Mouse (Mus musculus) forebrain, embryonic 13.5 days (tissue): ENCODE measurements around the gene Gpr12. TPM values are rescaled to one million over a fixed set of nuclear protein-coding genes. Genes with fewer than 3 reads are reported as not detected.
A peak's percentile ranks its signal among the peaks of the same experiment; 100 is the strongest.

Experiments used
- ATAC-seq: fragments of 200-750 bp; cut with Nextera tagmentation; 2 replicates; pipeline ENCODE4 v1.8.0; 2017
- H3K27ac ChIP-seq: fragments of 300-500 bp; sonication (generic); 2 replicates; pipeline ENCODE4 v1.5.1; 2015; ENCODE audit warnings: inconsistent platforms, mild to moderate bottlenecking, moderate library complexity
- H3K27me3 ChIP-seq: fragments of 300-500 bp; sonication (generic); 2 replicates; pipeline ENCODE4 v1.6.1; 2015; ENCODE audit warnings: mild to moderate bottlenecking, inconsistent platforms
- H3K36me3 ChIP-seq: fragments of 300-500 bp; sonication (generic); 2 replicates; pipeline ENCODE4 v1.6.1; 2015; ENCODE audit warnings: mild to moderate bottlenecking, inconsistent platforms; ENCODE audit not compliant: poor library complexity, severe bottlenecking
- H3K4me1 ChIP-seq: fragments of 300-500 bp; sonication (generic); 2 replicates; pipeline ENCODE4 v1.6.1; 2015; ENCODE audit warnings: inconsistent platforms
- H3K4me2 ChIP-seq: fragments of 300-500 bp; sonication (generic); 2 replicates; pipeline ENCODE4 v1.6.1; 2015; ENCODE audit warnings: inconsistent platforms, mild to moderate bottlenecking, moderate library complexity
- H3K4me3 ChIP-seq: fragments of 300-500 bp; sonication (generic); 2 replicates; pipeline ENCODE4 v1.5.1; 2015; ENCODE audit warnings: mild to moderate bottlenecking, inconsistent platforms
- H3K9ac ChIP-seq: fragments of 300-500 bp; sonication (generic); 2 replicates; pipeline ENCODE4 v1.6.1; 2015; ENCODE audit warnings: mild to moderate bottlenecking, inconsistent platforms
- H3K9me3 ChIP-seq: fragments of 300-500 bp; sonication (generic); replicated peaks from 2 replicates; pipeline ENCODE4 v1.6.1; 2016; ENCODE audit warnings: inconsistent platforms
- WGBS: fragments of 180-500 bp; shearing (Covaris S2); methylation state at CpG from one replicate; pipeline ENCODE4 v1.1.7; 2015; 5-methylcytosine and 5-hydroxymethylcytosine counted together
- polyA plus RNA-seq: library from polyadenylated mRNA; unstranded; fragments of >200 nt; fragmentation: Nextera tagmentation; extraction: Ambion mirVana; gene quantifications from 2 replicates; pipeline ENCODE4 v1.2.1, GENCODE M21; 2015

Gene Gpr12
- 6.0 and 6.7 TPM in 2 replicates for polyA plus RNA-seq

GRCm38 (mm10) chr5:146584478-146585306 is at the start of gene Gpr12:
Gene Gpr12, minus strand, starts transcription at chr5:146585239.
- peak; percentile 81 for ATAC-seq
- H3K36me3 ChIP-seq, result no peaks in the 10 kb centered on the region
- peak within 1 kb of the TSS; percentile 62 for H3K4me3 ChIP-seq
- no peaks in the 10 kb centered on the region for H3K9me3 ChIP-seq
- H3K9ac ChIP-seq, result peak within 1 kb of the TSS; percentile 73
- no peak within 1 kb of the TSS for H3K27ac ChIP-seq
- peaks cover 72% of the 10 kb centered on the region for H3K27me3 ChIP-seq
- H3K4me1 ChIP-seq, result peaks cover 9% of the 10 kb centered on the region
- WGBS, result under 1% methylated on average over 60 of the region's 64 CpGs
- H3K4me2 ChIP-seq, result peak within 1 kb of the TSS; percentile 95

GRCm38 (mm10) chr5:146631602-146632001 is 46.6 kb upstream of the Gpr12 start:
- Histone ChIP-seq H3K4me2 (no peak overlapping the region), H3K36me3 (no peaks in the 10 kb centered on the region), H3K9ac (no peak overlapping the region), H3K27ac (no peak overlapping the region), H3K4me3 (no peak overlapping the region), H3K9me3 (no peaks in the 10 kb centered on the region), H3K4me1 (peaks cover 9% of the 10 kb centered on the region; the same call in 1 of the 2 replicates), H3K27me3 (no peaks in the 10 kb centered on the region)
- WGBS, result 75% methylated on average over 3 of the region's 3 CpGs
- ATAC-seq, result peak; percentile 53; the same call in 1 of the 2 replicates

GRCm38 (mm10) chr5:146630961-146631360 is 45.9 kb upstream of the Gpr12 start:
- peak; percentile 45; the same call in 1 of the 2 replicates for ATAC-seq
- H3K36me3 ChIP-seq, result no peaks in the 10 kb centered on the region
- peaks cover 9% of the 10 kb centered on the region; the same call in 1 of the 2 replicates for H3K4me1 ChIP-seq
- no peak overlapping the region for H3K9ac ChIP-seq
- no peak overlapping the region for H3K4me3 ChIP-seq
- no peak overlapping the region for H3K4me2 ChIP-seq
- no peaks in the 10 kb centered on the region for H3K27me3 ChIP-seq
- 46% methylated on average over 4 of the region's 4 CpGs for WGBS
- H3K9me3 ChIP-seq, result no peaks in the 10 kb centered on the region
- no peak overlapping the region for H3K27ac ChIP-seq

- H3K9me3 ChIP-seq, result no peaks in the 10 kb centered on the region
These were observed 44.6 kb upstream of the Gpr12 start for GRCm38 (mm10) chr5:146629636-146630035.

GRCm38 (mm10) chr5:146628804-146629203 is 43.8 kb upstream of the Gpr12 start:
- Histone ChIP-seq H3K36me3 (no peaks in the 10 kb centered on the region), H3K9me3 (no peaks in the 10 kb centered on the region), H3K4me3 (no peak overlapping the region), H3K4me2 (no peak overlapping the region), H3K27ac (no peak overlapping the region), H3K4me1 (peaks cover 9% of the 10 kb centered on the region; the same call in 1 of the 2 replicates), H3K27me3 (no peaks in the 10 kb centered on the region), H3K9ac (no peak overlapping the region)
- 83% methylated on average over 1 of the region's 1 CpGs for WGBS
- no peak for ATAC-seq

More at GRCm38 (mm10) chr5:146629636-146630035, 44.6 kb upstream of the Gpr12 start:
- 78% methylated on average over 10 of the region's 10 CpGs for WGBS
- H3K27ac ChIP-seq, result no peak overlapping the region
- no peak overlapping the region for H3K4me3 ChIP-seq
- H3K36me3 ChIP-seq, result no peaks in the 10 kb centered on the region
- H3K9ac ChIP-seq, result no peak overlapping the region
- no peak overlapping the region for H3K4me2 ChIP-seq
- no peak for ATAC-seq
- H3K27me3 ChIP-seq, result no peaks in the 10 kb centered on the region
- peaks cover 9% of the 10 kb centered on the region; the same call in 1 of the 2 replicates for H3K4me1 ChIP-seq

GRCm38 (mm10) chr5:146627901-146628300 is 42.9 kb upstream of the Gpr12 start:
- no peaks in the 10 kb centered on the region for H3K9me3 ChIP-seq
- H3K4me2 ChIP-seq, result no peak overlapping the region
- 54% methylated on average over 5 of the region's 5 CpGs for WGBS
- no peaks in the 10 kb centered on the region for H3K36me3 ChIP-seq
- no peak for ATAC-seq
- H3K4me1 ChIP-seq, result peaks cover 9% of the 10 kb centered on the region; the same call in 1 of the 2 replicates
- H3K9ac ChIP-seq, result no peak overlapping the region
- H3K27ac ChIP-seq, result no peak overlapping the region
- H3K4me3 ChIP-seq, result no peak overlapping the region
- no peaks in the 10 kb centered on the region for H3K27me3 ChIP-seq

- H3K4me1 ChIP-seq, result peaks cover 9% of the 10 kb centered on the region; the same call in 1 of the 2 replicates
- no peak overlapping the region for H3K4me3 ChIP-seq
- no peak for ATAC-seq
- WGBS, result 62% methylated on average over 6 of the region's 6 CpGs
- no peak overlapping the region for H3K4me2 ChIP-seq
- H3K27me3 ChIP-seq, result no peaks in the 10 kb centered on the region
- no peak overlapping the region for H3K9ac ChIP-seq
- H3K9me3 ChIP-seq, result no peaks in the 10 kb centered on the region
- H3K27ac ChIP-seq, result no peak overlapping the region
- no peaks in the 10 kb centered on the region for H3K36me3 ChIP-seq
These were observed 40.7 kb upstream of the Gpr12 start for GRCm38 (mm10) chr5:146625635-146626311.

GRCm38 (mm10) chr5:146611830-146612229 is 26.8 kb upstream of the Gpr12 start:
- 61% methylated on average over 7 of the region's 7 CpGs for WGBS
- no peaks in the 10 kb centered on the region for H3K36me3 ChIP-seq
- no peak overlapping the region for H3K27ac ChIP-seq
- no peaks in the 10 kb centered on the region for H3K27me3 ChIP-seq
- no peak overlapping the region for H3K4me2 ChIP-seq
- no peak overlapping the region for H3K9ac ChIP-seq
- H3K4me1 ChIP-seq, result no peaks in the 10 kb centered on the region
- H3K9me3 ChIP-seq, result no peaks in the 10 kb centered on the region
- no peak overlapping the region for H3K4me3 ChIP-seq
- ATAC-seq, result no peak

- Histone ChIP-seq H3K4me3 (no peak overlapping the region), H3K4me2 (no peak overlapping the region), H3K4me1 (no peaks in the 10 kb centered on the region), H3K9me3 (no peaks in the 10 kb centered on the region), H3K36me3 (no peaks in the 10 kb centered on the region), H3K27ac (no peak overlapping the region), H3K9ac (no peak overlapping the region), H3K27me3 (no peaks in the 10 kb centered on the region)
- no peak for ATAC-seq
- 56% methylated on average over 8 of the region's 8 CpGs for WGBS
These were observed 26.0 kb upstream of the Gpr12 start for GRCm38 (mm10) chr5:146611009-146611408.

- no peaks in the 10 kb centered on the region for H3K9me3 ChIP-seq
- no peaks in the 10 kb centered on the region for H3K4me1 ChIP-seq
- no peak overlapping the region for H3K9ac ChIP-seq
- H3K4me3 ChIP-seq, result no peak overlapping the region
- H3K4me2 ChIP-seq, result no peak overlapping the region
- no peak for ATAC-seq
- no peaks in the 10 kb centered on the region for H3K27me3 ChIP-seq
- H3K36me3 ChIP-seq, result no peaks in the 10 kb centered on the region
- 58% methylated on average over 10 of the region's 10 CpGs for WGBS
- no peak overlapping the region for H3K27ac ChIP-seq
These were observed 24.6 kb upstream of the Gpr12 start for GRCm38 (mm10) chr5:146609646-146610045.

- H3K36me3 ChIP-seq, result no peaks in the 10 kb centered on the region
- H3K4me1 ChIP-seq, result no peaks in the 10 kb centered on the region
- H3K27me3 ChIP-seq, result no peaks in the 10 kb centered on the region
- no peak for ATAC-seq
- H3K9ac ChIP-seq, result no peak overlapping the region
- H3K4me2 ChIP-seq, result no peak overlapping the region
- H3K9me3 ChIP-seq, result no peaks in the 10 kb centered on the region
- H3K4me3 ChIP-seq, result no peak overlapping the region
- no peak overlapping the region for H3K27ac ChIP-seq
- WGBS, result 84% methylated on average over 5 of the region's 5 CpGs
These were observed 22.8 kb upstream of the Gpr12 start for GRCm38 (mm10) chr5:146607816-146608215.

- ATAC-seq, result no peak
- 94% methylated on average over 5 of the region's 5 CpGs for WGBS
These were observed 21.9 kb upstream of the Gpr12 start for GRCm38 (mm10) chr5:146606895-146607294.

More at GRCm38 (mm10) chr5:146606895-146607294, 21.9 kb upstream of the Gpr12 start:
- H3K9me3 ChIP-seq, result no peaks in the 10 kb centered on the region
- H3K4me2 ChIP-seq, result no peak overlapping the region
- no peaks in the 10 kb centered on the region for H3K4me1 ChIP-seq
- H3K9ac ChIP-seq, result no peak overlapping the region
- H3K4me3 ChIP-seq, result no peak overlapping the region
- no peaks in the 10 kb centered on the region for H3K36me3 ChIP-seq
- no peaks in the 10 kb centered on the region for H3K27me3 ChIP-seq
- H3K27ac ChIP-seq, result no peak overlapping the region
